Mouse (Mus musculus) kidney, embryonic 16.5 days (tissue): Measurements from ENCODE around the gene Duxf3. TPM values are rescaled to one million over a fixed set of nuclear protein-coding genes. Genes with fewer than 3 reads are reported as not detected.
"Not testable (repeated sequence)": the region's sequence is repeated elsewhere in the genome, so short reads cannot be mapped to it uniquely, and the experiment has no call there.

Experiments used
- ATAC-seq: fragments of 200-750 bp; cut with Nextera tagmentation; 2 replicates; pipeline ENCODE4 v1.8.0; 2017; ENCODE audit warnings: moderate TSS enrichment; ENCODE audit not compliant: low FRiP score, low TSS enrichment
- H3K27ac ChIP-seq: fragments of 300-500 bp; sonication (generic); 2 replicates; pipeline ENCODE4 v1.5.1; 2014; ENCODE audit warnings: low read length
- H3K27me3 ChIP-seq: fragments of 300-500 bp; sonication (generic); 2 replicates; pipeline ENCODE4 v1.6.1; 2014; ENCODE audit warnings: low read length, control low read depth, mixed read lengths; ENCODE audit not compliant: insufficient read depth
- H3K36me3 ChIP-seq: fragments of 300-500 bp; sonication (generic); 2 replicates; pipeline ENCODE4 v1.6.1; 2014; ENCODE audit warnings: low read length, control low read depth, mixed read lengths; ENCODE audit not compliant: insufficient read depth
- H3K4me1 ChIP-seq: fragments of 300-500 bp; sonication (generic); 2 replicates; pipeline ENCODE4 v1.6.1; 2014; ENCODE audit warnings: low read length, control low read depth, mixed read lengths; ENCODE audit not compliant: insufficient read depth
- H3K4me2 ChIP-seq: fragments of 300-500 bp; sonication (generic); replicated peaks from 2 replicates; pipeline ENCODE4 v1.6.1; 2014; ENCODE audit warnings: low read depth, low read length
- H3K4me3 ChIP-seq: fragments of 300-500 bp; sonication (generic); 2 replicates; pipeline ENCODE4 v1.5.1; 2014; ENCODE audit warnings: mild to moderate bottlenecking, low read length
- H3K9ac ChIP-seq: fragments of 300-500 bp; sonication (generic); replicated peaks from 2 replicates; pipeline ENCODE4 v1.6.1; 2014; ENCODE audit warnings: low read length
- H3K9me3 ChIP-seq: fragments of 300-500 bp; sonication (generic); 2 replicates; pipeline ENCODE4 v1.6.1; 2016; ENCODE audit warnings: low read length, control low read depth
- WGBS: fragments of 180-500 bp; shearing (Covaris S2); extraction: QIAGEN DNeasy Blood & Tissue Kit; methylation state at CpG from one replicate; pipeline ENCODE4 v1.1.7; 2014; 5-methylcytosine and 5-hydroxymethylcytosine counted together
- polyA plus RNA-seq: library from polyadenylated mRNA; unstranded; fragments of >200 nt; fragmentation: Nextera tagmentation; extraction: Ambion mirVana; gene quantifications from 2 replicates; pipeline ENCODE4 v1.2.1, GENCODE M21; 2015

Duxf3 gene
- polyA plus RNA-seq, 1 experiment from 2014 or later, result not detected

GRCm38 (mm10) chr10:58233740-58234121 lies 1.3 kb upstream of the Duxf3 start:
- H3K9ac ChIP-seq, H3K27ac ChIP-seq, H3K4me3 ChIP-seq, H3K4me1 ChIP-seq, H3K4me2 ChIP-seq, H3K36me3 ChIP-seq, H3K27me3 ChIP-seq: not testable (repeated sequence)
- peak; percentile 5; the same call in 1 of the 2 replicates for ATAC-seq
- peaks cover 15% of the 10 kb centered on the region for H3K9me3 ChIP-seq

DNA sequence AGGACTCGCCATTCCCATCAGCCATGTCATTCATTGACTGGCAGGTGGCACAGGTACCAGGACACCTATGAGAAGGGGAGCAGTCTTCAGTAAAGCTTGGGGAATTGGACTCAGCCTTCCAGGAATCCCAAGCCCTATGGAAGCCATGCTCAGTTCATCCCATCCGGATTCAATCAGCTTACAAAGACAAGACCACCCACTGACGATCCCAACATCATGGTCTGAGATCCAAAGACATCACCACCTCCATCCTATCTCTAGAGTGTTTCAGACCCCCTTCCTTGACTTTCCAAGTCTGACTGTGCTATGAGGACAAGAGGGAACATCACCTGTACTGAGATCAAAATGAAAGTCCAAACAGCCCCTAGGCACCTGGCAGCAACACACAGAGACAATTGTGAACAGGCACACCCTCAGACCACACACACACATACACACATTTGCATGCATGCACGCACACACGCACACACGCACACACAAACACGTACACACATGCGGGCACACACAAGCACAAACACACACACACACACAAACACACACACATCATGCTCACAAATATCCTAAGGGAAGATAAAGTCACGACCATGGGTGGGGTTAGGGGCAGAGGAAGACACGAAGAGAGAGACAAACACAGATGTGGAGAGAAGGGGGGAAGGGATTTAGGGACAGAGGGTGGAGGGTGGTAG lies 722 bp upstream of the Duxf3 start:
- H3K36me3 ChIP-seq, H3K4me2 ChIP-seq, H3K27ac ChIP-seq, H3K27me3 ChIP-seq, H3K4me3 ChIP-seq, H3K9ac ChIP-seq, H3K4me1 ChIP-seq: not testable (repeated sequence)
- H3K9me3 ChIP-seq, result peaks cover 15% of the 10 kb centered on the region
- peak; percentile 47 for ATAC-seq
- 81% methylated on average over 9 of the region's 10 CpGs for WGBS

DNA sequence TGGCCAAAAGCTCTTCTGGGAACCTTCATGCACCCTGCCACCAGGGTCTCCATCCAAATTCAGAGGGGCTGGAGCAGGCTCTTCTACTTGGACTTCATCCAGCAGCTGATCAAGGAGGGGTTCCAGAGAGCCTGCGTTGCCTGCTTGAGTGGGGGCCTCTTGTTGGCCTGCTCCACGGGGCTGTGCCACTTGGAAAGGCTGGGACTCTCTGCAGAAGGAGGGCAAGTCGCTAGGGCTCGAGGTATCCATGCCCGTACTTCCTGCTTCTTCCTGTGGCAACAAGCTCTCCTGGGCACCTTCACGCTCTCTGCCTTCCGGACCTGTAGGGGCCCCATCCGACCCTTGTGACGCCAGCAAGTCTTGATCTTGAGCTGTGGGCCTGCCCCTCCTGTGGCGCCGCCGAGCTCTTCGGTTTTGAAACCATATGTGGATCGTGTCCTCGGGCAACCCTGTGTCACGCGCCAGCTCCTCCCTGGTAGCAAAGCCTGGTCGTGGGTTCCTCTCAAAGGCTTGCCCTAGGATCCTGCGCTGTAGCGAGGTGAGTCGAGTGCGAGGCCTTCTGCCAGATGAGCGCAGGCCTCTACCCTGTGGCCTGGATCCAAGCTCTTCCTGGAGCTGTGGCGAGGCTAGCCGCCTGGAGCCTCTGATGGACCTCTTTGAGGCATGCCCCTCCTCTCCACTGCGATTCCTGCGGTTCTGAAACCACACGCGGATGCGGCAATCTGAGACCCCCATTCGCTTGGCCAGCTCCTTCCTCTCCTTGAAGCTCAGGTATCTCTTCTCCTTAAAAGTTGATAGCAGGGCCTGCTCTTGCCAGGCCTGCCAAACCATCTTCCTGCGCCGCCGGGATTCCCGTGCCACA lies 465 bp downstream of the Duxf3 start:
- H3K4me1 ChIP-seq, H3K27ac ChIP-seq, H3K9ac ChIP-seq, H3K36me3 ChIP-seq, H3K27me3 ChIP-seq, H3K4me2 ChIP-seq, H3K4me3 ChIP-seq: not testable (repeated sequence)
- WGBS, result 88% methylated on average over 29 of the region's 35 CpGs
- peak; percentile 86 for ATAC-seq
- H3K9me3 ChIP-seq, result peaks cover 15% of the 10 kb centered on the region

DNA sequence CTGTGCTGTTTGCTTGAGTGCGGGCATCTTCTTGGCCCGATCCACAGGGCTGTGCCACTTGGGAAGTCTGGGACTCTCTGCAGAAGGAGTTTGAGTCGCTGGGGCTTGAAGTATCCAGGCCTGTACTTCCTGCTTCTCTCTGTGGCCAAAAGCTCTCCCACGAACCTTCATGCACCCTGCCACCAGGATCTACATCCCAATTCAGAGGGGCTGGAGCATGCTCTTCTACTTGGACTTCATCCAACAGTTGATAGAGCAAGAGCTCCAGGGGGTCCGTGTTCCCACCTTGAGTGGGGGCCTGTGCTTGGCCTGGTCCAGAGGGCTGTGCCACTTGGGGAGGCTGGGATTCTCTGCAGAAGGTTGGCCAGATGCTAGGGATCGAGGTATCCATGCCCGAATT lies 1.4 kb downstream of the Duxf3 start:
- ATAC-seq, result peak; percentile 40
- H3K36me3 ChIP-seq, H3K27ac ChIP-seq, H3K4me2 ChIP-seq, H3K9ac ChIP-seq, H3K4me1 ChIP-seq, H3K4me3 ChIP-seq, H3K27me3 ChIP-seq: not testable (repeated sequence)
- WGBS, result 85% methylated on average over 5 of the region's 7 CpGs
- peaks cover 19% of the 10 kb centered on the region for H3K9me3 ChIP-seq

GRCm38 (mm10) chr10:58230021-58230420 lies 2.5 kb downstream of the Duxf3 start:
- not testable (repeated sequence) for H3K27ac ChIP-seq, H3K4me2 ChIP-seq, H3K9ac ChIP-seq, H3K4me1 ChIP-seq, ATAC-seq, H3K4me3 ChIP-seq, H3K36me3 ChIP-seq, H3K27me3 ChIP-seq
- WGBS, result 53% methylated on average over 3 of the region's 3 CpGs
- peaks cover 19% of the 10 kb centered on the region for H3K9me3 ChIP-seq

DNA sequence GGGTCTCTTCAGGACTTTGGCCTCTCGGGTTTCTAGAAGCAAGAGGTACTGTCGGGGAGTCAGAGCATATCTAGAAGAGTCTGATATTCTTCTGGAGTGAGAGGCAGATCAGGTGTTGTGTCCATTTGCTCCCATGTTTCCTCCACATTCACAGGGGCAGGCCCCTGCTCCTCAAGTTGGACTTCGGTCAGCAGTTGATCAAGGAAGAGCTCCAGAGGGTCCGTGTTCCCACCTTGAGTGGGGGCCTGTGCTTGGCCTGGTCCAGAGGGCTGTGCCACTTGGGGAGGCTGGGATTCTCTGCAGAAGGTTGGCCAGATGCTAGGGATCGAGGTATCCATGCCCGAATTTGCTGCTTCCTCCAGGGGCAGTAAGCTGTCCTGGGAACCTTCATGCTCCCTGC lies 4.7 kb downstream of the Duxf3 start:
- peaks cover 19% of the 10 kb centered on the region for H3K9me3 ChIP-seq
- 79% methylated on average over 2 of the region's 6 CpGs for WGBS
- not testable (repeated sequence) for H3K36me3 ChIP-seq, H3K4me1 ChIP-seq, ATAC-seq, H3K27ac ChIP-seq, H3K27me3 ChIP-seq, H3K4me3 ChIP-seq, H3K9ac ChIP-seq, H3K4me2 ChIP-seq

DNA sequence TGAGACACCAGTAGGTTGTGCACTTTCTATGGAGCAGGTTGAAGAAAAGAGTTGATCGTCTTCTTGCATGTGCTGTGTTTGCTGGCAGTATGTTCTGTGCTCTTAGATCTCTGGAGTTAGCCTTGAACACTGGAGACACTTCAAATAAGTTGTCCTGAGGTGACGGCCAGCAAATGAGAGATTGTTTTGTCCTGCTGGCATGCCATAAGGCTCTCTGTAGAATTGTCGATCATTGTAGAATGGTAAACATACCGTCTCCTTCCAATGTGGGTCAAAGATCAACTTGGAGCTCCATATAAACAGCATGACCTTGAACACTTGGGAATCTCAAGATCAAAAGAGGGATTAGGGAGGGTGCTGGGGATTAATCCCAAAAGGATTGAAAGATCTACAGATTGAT lies 6.1 kb downstream of the Duxf3 start:
- H3K9me3 ChIP-seq, ATAC-seq, H3K36me3 ChIP-seq, H3K4me3 ChIP-seq, H3K27ac ChIP-seq, H3K9ac ChIP-seq, H3K4me2 ChIP-seq, H3K27me3 ChIP-seq, H3K4me1 ChIP-seq: not testable (repeated sequence)
- 88% methylated on average over 4 of the region's 4 CpGs for WGBS

DNA sequence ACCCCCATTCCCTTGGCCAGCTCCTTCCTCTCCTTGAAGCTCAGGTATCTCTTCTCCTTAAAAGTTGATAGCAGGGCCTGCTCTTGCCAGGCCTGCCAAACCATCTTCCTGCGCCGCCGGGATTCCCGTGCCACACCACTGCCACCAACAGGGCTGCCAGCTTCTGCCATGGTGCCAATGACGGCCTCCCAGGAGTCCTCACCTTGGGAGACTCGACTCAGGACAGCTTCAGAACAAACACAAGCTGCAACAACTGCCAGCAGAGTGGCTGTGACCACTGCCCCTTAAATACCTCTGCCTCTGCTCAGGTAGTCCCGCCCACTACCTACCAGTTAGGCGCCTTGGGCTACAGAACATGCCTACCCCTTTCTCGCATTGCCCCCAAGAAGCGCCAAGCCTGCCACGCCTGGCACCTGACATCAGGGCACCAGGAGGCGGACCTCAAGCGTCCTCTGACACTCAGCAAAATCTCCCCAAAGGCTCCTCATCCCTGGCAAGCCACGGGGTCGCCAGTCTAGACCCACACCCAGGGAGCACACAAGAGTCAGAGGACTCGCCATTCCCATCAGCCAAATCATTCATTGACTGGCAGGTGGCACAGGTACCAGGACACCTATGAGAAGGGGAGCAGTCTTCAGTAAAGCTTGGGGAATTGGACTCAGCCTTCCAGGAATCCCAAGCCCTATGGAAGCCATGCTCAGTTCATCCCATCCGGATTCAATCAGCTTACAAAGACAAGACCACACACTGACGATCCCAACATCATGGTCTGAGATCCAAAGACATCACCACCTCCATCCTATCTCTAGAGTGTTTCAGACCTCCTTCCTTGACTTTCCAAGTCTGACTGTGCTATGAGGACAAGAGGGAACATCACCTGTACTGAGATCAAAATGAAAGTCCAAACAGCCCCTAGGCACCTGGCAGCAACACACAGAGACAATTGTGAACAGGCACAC lies 7.4 kb downstream of the Duxf3 start, which contains the start of gene AW822073:
Gene AW822073, minus strand, starts transcription at position 104 of the 959 bp plus-strand sequence.
- not testable (repeated sequence) for H3K27ac ChIP-seq, H3K4me1 ChIP-seq, H3K36me3 ChIP-seq, H3K4me2 ChIP-seq, H3K9me3 ChIP-seq, ATAC-seq, H3K9ac ChIP-seq, H3K27me3 ChIP-seq, H3K4me3 ChIP-seq
- WGBS, result 88% methylated on average over 16 of the region's 18 CpGs

DNA sequence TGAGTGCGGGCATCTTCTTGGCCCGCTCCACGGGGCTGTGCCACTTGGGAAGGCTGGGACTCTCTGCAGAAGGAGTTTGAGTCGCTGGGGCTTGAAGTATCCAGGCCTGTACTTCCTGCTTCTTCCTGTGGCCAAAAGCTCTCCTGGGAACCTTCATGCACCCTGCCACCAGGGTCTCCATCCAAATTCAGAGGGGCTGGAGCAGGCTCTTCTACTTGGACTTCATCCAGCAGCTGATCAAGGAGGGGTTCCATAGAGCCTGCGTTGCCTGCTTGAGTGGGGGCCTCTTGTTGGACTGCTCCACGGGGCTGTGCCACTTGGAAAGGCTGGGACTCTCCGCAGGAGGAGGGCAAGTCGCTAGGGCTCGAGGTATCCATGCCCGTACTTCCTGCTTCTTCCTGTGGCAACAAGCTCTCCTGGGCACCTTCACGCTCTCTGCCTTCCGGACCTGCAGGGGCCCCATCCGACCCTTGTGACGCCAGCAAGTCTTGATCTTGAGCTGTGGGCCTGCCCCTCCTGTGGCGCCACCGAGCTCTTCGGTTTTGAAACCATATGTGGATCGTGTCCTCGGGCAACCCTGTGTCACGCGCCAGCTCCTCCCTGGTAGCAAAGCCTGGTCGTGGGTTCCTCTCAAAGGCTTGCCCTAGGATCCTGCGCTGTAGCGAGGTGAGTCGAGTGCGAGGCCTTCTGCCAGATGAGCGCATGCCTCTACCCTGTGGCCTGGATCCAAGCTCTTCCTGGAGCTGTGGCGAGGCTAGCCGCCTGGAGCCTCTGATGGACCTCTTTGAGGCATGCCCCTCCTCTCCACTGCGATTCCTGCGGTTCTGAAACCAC lies 8.3 kb downstream of the Duxf3 start:
- H3K9ac ChIP-seq, H3K4me1 ChIP-seq, H3K27ac ChIP-seq, ATAC-seq, H3K4me3 ChIP-seq, H3K9me3 ChIP-seq, H3K4me2 ChIP-seq, H3K27me3 ChIP-seq, H3K36me3 ChIP-seq: not testable (repeated sequence)
- WGBS, result 83% methylated on average over 28 of the region's 31 CpGs
